Mouse (Mus musculus) embryonic facial prominence, embryonic 11.5 days (tissue): ENCODE results near the gene Hbs1l. TPM values are rescaled to one million over a fixed set of nuclear protein-coding genes. Genes with fewer than 3 reads are reported as not detected.

Source experiments
- ATAC-seq: fragments of 200-750 bp; cut with Nextera tagmentation; replicated peaks from 2 replicates; pipeline ENCODE4 v1.8.0; 2017; ENCODE audit warnings: low read depth; ENCODE audit not compliant: insufficient number of reproducible peaks, low FRiP score, low TSS enrichment
- DNase-seq: peaks from one replicate; pipeline ENCODE4 v3.0.0-alpha.2; 2015; ENCODE audit warnings: low spot score
- H3K27ac ChIP-seq: fragments of 300-500 bp; sonication (generic); replicated peaks from 2 replicates; pipeline ENCODE4 v1.5.1; 2014; ENCODE audit warnings: mild to moderate bottlenecking, low read depth, low read length, control low read depth
- H3K27me3 ChIP-seq: fragments of 300-500 bp; sonication (generic); 2 replicates; pipeline ENCODE4 v1.6.1; 2014; ENCODE audit warnings: mild to moderate bottlenecking, low read length, moderate library complexity, mixed read lengths; ENCODE audit not compliant: control insufficient read depth, insufficient read depth
- H3K36me3 ChIP-seq: fragments of 300-500 bp; sonication (generic); replicated peaks from 2 replicates; pipeline ENCODE4 v1.6.1; 2014; ENCODE audit warnings: low read depth, mild to moderate bottlenecking, low read length, moderate library complexity, mixed read lengths; ENCODE audit not compliant: control insufficient read depth, insufficient read depth
- H3K4me1 ChIP-seq: fragments of 300-500 bp; sonication (generic); 2 replicates; pipeline ENCODE4 v1.6.1; 2014; ENCODE audit warnings: low read length, mixed read lengths; ENCODE audit not compliant: control insufficient read depth, insufficient read depth
- H3K4me2 ChIP-seq: fragments of 300-500 bp; sonication (generic); 2 replicates; pipeline ENCODE4 v1.6.1; 2014; ENCODE audit warnings: low read depth, mild to moderate bottlenecking, control low read depth, low read length, moderate library complexity
- H3K4me3 ChIP-seq: fragments of 300-500 bp; sonication (generic); 2 replicates; pipeline ENCODE4 v1.5.1; 2014; ENCODE audit warnings: low read depth, low read length, control low read depth
- H3K9ac ChIP-seq: fragments of 300-500 bp; sonication (generic); replicated peaks from 2 replicates; pipeline ENCODE4 v1.6.1; 2014; ENCODE audit warnings: mild to moderate bottlenecking, control low read depth, low read length
- H3K9me3 ChIP-seq: fragments of 300-500 bp; sonication (generic); replicated peaks from 2 replicates; pipeline ENCODE4 v1.6.1; 2016; ENCODE audit warnings: mild to moderate bottlenecking, low read length, inconsistent platforms, mixed read lengths; ENCODE audit not compliant: control insufficient read depth
- WGBS: fragments of 180-500 bp; shearing (Covaris S2); extraction: QIAGEN DNeasy Blood & Tissue Kit; methylation state at CpG from one replicate; pipeline ENCODE4 v1.1.7; 2014; 5-methylcytosine and 5-hydroxymethylcytosine counted together
- polyA plus RNA-seq: library from polyadenylated mRNA; unstranded; fragments of >200 nt; fragmentation: Nextera tagmentation; extraction: Ambion mirVana; gene quantifications from 2 replicates; pipeline ENCODE4 v1.2.1, GENCODE M21; 2014

Hbs1l gene
- polyA plus RNA-seq, 1 experiment from 2014 or later, result 134 TPM

GRCm38 (mm10) chr10:21291228-21291627, 4.6 kb upstream of the Hbs1l start:
- H3K4me2 ChIP-seq, result no peak overlapping the region
- H3K4me3 ChIP-seq, result no peak overlapping the region
- H3K9me3 ChIP-seq, result no peaks in the 10 kb centered on the region
- DNase-seq, result no peak
- no peak overlapping the region for H3K9ac ChIP-seq
- no peak overlapping the region for H3K27ac ChIP-seq
- H3K4me1 ChIP-seq, result no peaks in the 10 kb centered on the region
- ATAC-seq, result no peak
- H3K27me3 ChIP-seq, result no peaks in the 10 kb centered on the region
- 39% methylated on average over 4 of the region's 4 CpGs for WGBS
- H3K36me3 ChIP-seq, result no peaks in the 10 kb centered on the region

GRCm38 (mm10) chr10:21294217-21294616, 1.6 kb upstream of the Hbs1l start:
- DNase-seq, result no peak
- Histone ChIP-seq H3K4me2 (no peak overlapping the region), H3K27me3 (no peaks in the 10 kb centered on the region), H3K9me3 (no peaks in the 10 kb centered on the region), H3K4me1 (peaks cover 5% of the 10 kb centered on the region; the same call in 1 of the 2 replicates), H3K4me3 (no peak overlapping the region), H3K36me3 (no peaks in the 10 kb centered on the region), H3K27ac (no peak overlapping the region), H3K9ac (no peak overlapping the region)
- no peak for ATAC-seq
- 87% methylated on average over 2 of the region's 2 CpGs for WGBS

GRCm38 (mm10) chr10:21295397-21295758, 401 bp upstream of the Hbs1l start:
- 38% methylated on average over 4 of the region's 4 CpGs for WGBS
- H3K4me3 ChIP-seq, result peak overlapping the region; percentile 5; the same call in 1 of the 2 replicates
- H3K9me3 ChIP-seq, result no peaks in the 10 kb centered on the region
- ATAC-seq (no peak), DNase-seq (no peak)
- H3K4me1 ChIP-seq, result peaks cover 5% of the 10 kb centered on the region; the same call in 1 of the 2 replicates
- H3K27ac ChIP-seq, result no peak overlapping the region
- no peaks in the 10 kb centered on the region for H3K27me3 ChIP-seq
- no peaks in the 10 kb centered on the region for H3K36me3 ChIP-seq
- H3K9ac ChIP-seq, result no peak overlapping the region
- peak overlapping the region; percentile 21 for H3K4me2 ChIP-seq

- no peaks in the 10 kb centered on the region; the same call in 1 of the 2 replicates for H3K36me3 ChIP-seq
- ATAC-seq, result no peak
- 87% methylated on average over 2 of the region's 2 CpGs for WGBS
These were observed 3.2 kb downstream of the Hbs1l start for GRCm38 (mm10) chr10:21298972-21299371.

GRCm38 (mm10) chr10:21301822-21302221, 6.0 kb downstream of the Hbs1l start:
- peaks cover 2% of the 10 kb centered on the region; the same call in 1 of the 2 replicates for H3K36me3 ChIP-seq
- no peak overlapping the region for H3K9ac ChIP-seq
- 92% methylated on average over 7 of the region's 7 CpGs for WGBS
- DNase-seq, result no peak
- H3K27me3 ChIP-seq, result no peaks in the 10 kb centered on the region
- no peak overlapping the region for H3K4me3 ChIP-seq
- no peaks in the 10 kb centered on the region for H3K9me3 ChIP-seq
- H3K27ac ChIP-seq, result no peak overlapping the region
- ATAC-seq, result no peak
- H3K4me2 ChIP-seq, result no peak overlapping the region
- peaks cover 3% of the 10 kb centered on the region; the same call in 1 of the 2 replicates for H3K4me1 ChIP-seq

More at GRCm38 (mm10) chr10:21298972-21299371, 3.2 kb downstream of the Hbs1l start:
- H3K4me2 ChIP-seq, result no peak overlapping the region
- H3K9me3 ChIP-seq, result no peaks in the 10 kb centered on the region
- no peak overlapping the region for H3K9ac ChIP-seq
- DNase-seq, result no peak
- H3K27me3 ChIP-seq, result no peaks in the 10 kb centered on the region
- no peak overlapping the region for H3K27ac ChIP-seq
- peaks cover 5% of the 10 kb centered on the region; the same call in 1 of the 2 replicates for H3K4me1 ChIP-seq
- H3K4me3 ChIP-seq, result no peak overlapping the region

- no peak overlapping the region for H3K4me3 ChIP-seq
- peak; percentile 11 for DNase-seq
- peaks cover 2% of the 10 kb centered on the region; the same call in 1 of the 2 replicates for H3K36me3 ChIP-seq
- H3K27me3 ChIP-seq, result no peaks in the 10 kb centered on the region
- no peak overlapping the region for H3K27ac ChIP-seq
- H3K9me3 ChIP-seq, result no peaks in the 10 kb centered on the region
- no peak for ATAC-seq
- H3K9ac ChIP-seq, result no peak overlapping the region
- 72% methylated on average over 11 of the region's 11 CpGs for WGBS
- H3K4me1 ChIP-seq, result no peaks in the 10 kb centered on the region
- no peak overlapping the region for H3K4me2 ChIP-seq
These were observed 9.2 kb downstream of the Hbs1l start for GRCm38 (mm10) chr10:21304672-21305632.

GRCm38 (mm10) chr10:21313732-21314131, 18.0 kb downstream of the Hbs1l start:
- 83% methylated on average over 4 of the region's 4 CpGs for WGBS
- no peaks in the 10 kb centered on the region for H3K9me3 ChIP-seq
- DNase-seq (no peak), ATAC-seq (no peak)
- no peaks in the 10 kb centered on the region for H3K36me3 ChIP-seq
- H3K4me3 ChIP-seq, result no peak overlapping the region
- no peak overlapping the region for H3K9ac ChIP-seq
- no peaks in the 10 kb centered on the region for H3K4me1 ChIP-seq
- no peak overlapping the region for H3K27ac ChIP-seq
- H3K27me3 ChIP-seq, result no peaks in the 10 kb centered on the region
- H3K4me2 ChIP-seq, result no peak overlapping the region

GRCm38 (mm10) chr10:21316123-21316522, 20.3 kb downstream of the Hbs1l start:
- Histone ChIP-seq H3K27ac (no peak overlapping the region), H3K9ac (no peak overlapping the region), H3K27me3 (no peaks in the 10 kb centered on the region), H3K4me2 (no peak overlapping the region), H3K4me3 (no peak overlapping the region), H3K9me3 (no peaks in the 10 kb centered on the region), H3K4me1 (no peaks in the 10 kb centered on the region), H3K36me3 (no peaks in the 10 kb centered on the region)
- no peak for DNase-seq
- WGBS, result 93% methylated on average over 1 of the region's 1 CpGs
- ATAC-seq, result no peak
